Mouse (Mus musculus): ENCODE results near the gene Olfr97. TPM values are rescaled to one million over a fixed set of nuclear protein-coding genes. Genes with fewer than 3 reads are reported as not detected.

Olfr97 gene
- polyA plus RNA-seq, 1 experiment from 2014 or later, result not detected

DNA sequence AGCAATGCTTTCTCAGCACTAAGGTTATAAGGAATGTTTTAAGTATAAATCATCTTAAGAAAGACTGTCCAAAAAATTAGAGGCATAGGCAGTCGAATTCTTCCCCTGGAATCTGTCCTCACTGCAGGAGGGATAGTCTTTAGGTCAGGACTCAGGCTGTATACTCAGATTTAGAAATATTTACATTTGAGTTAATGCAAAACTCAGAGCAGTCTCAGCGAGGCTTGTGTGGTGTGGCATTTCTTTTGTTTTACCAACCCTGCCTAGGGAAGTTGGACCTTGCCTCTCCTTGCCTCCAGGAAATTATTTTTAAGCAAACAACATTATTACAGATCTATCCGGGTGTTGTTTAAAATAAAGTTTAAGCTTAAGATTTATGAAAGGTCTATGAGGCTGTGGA is 5.1 kb upstream of the Olfr97 start:
- peaks cover 7% of the 10 kb centered on the region; the same call in 1 of the 2 replicates for H3K9me3 ChIP-seq (replicated peaks)
- 50% methylated on average over 3 of the region's 3 CpGs for WGBS
- no peaks in the 10 kb centered on the region for H3K36me3 ChIP-seq
- H3K4me1 ChIP-seq (replicated peaks), result no peaks in the 10 kb centered on the region
- H3K9ac ChIP-seq, result no peak overlapping the region
- no peaks in the 10 kb centered on the region for H3K27me3 ChIP-seq (replicated peaks)
- H3K27ac ChIP-seq (ENCODE audit: poor library complexity, severe bottlenecking), result no peak overlapping the region
- H3K4me3 ChIP-seq, result no peak overlapping the region
- ATAC-seq (ENCODE audit: insufficient number of reproducible peaks, low FRiP score), result no peak
- H3K4me2 ChIP-seq, result no peak overlapping the region

DNA sequence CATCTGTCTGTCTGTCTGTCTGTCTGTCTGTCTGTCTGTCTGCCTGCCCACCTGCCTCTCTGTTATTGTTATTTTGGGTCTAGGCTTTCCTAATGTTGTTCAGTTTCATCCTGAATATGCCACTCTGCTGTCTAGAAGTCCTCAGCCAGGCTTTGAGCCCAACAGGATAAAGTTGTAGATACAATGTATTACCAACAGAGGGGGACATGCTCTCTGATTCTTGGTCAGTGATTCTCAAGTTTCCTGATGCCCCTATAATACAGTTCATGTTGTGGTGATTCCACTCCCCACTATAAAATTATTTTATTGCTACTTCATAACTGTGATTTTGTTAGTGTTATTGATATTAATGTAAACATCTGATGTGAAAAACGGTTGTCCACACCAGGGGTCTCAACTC is 15.3 kb downstream of the Olfr97 start:
- ATAC-seq (ENCODE audit: insufficient number of reproducible peaks, low FRiP score), result no peak
- Histone ChIP-seq H3K27ac (ENCODE audit: poor library complexity, severe bottlenecking) (no peak overlapping the region), H3K9me3 (replicated peaks) (peaks cover under 1% of the 10 kb centered on the region; the same call in 1 of the 2 replicates), H3K36me3 (no peaks in the 10 kb centered on the region), H3K4me2 (no peak overlapping the region), H3K27me3 (replicated peaks) (0 out of 2 replicates have a peak, but pooled peaks cover 3% of the 10 kb centered on the region), H3K4me3 (no peak overlapping the region), H3K4me1 (replicated peaks) (no peaks in the 10 kb centered on the region), H3K9ac (no peak overlapping the region)
- 14% methylated on average over 1 of the region's 1 CpGs for WGBS

DNA sequence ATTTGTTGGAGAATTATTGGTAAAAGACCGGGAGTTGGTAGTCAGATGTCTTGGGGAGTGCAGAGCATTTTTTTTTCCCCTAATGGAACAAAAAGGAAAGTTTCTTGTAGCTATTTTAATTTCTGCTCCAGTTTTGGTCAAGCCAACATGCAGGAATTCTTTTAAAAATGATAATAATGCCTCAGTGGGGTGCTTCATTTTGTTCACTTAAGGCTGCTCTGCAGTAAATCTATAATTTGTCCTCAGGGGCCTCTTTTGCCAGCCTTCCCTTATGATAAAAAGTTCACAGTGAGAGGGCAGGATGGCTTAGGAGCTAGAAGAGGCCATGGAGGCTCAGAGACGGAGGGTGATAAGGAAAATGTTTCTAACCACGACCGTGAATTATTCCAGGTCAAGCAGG is 17.3 kb downstream of the Olfr97 start, which contains the start of gene Olfr96:
TSS of gene Olfr96 (plus strand) at position 301 of the 400 bp plus-strand sequence.
- H3K27ac ChIP-seq (ENCODE audit: poor library complexity, severe bottlenecking), result no peak within 1 kb of the TSS
- H3K9ac ChIP-seq, result no peak within 1 kb of the TSS
- H3K9me3 ChIP-seq (replicated peaks), result peaks cover 4% of the 10 kb centered on the region; the same call in 1 of the 2 replicates
- no peak within 1 kb of the TSS for H3K4me3 ChIP-seq
- H3K4me1 ChIP-seq (replicated peaks), result no peaks in the 10 kb centered on the region
- WGBS, result 47% methylated on average over 4 of the region's 4 CpGs
- no peak for ATAC-seq (ENCODE audit: insufficient number of reproducible peaks, low FRiP score)
- no peak within 1 kb of the TSS for H3K4me2 ChIP-seq
- H3K27me3 ChIP-seq (replicated peaks), result 0 out of 2 replicates have a peak, but pooled peaks cover 3% of the 10 kb centered on the region
- H3K36me3 ChIP-seq, result no peaks in the 10 kb centered on the region

DNA sequence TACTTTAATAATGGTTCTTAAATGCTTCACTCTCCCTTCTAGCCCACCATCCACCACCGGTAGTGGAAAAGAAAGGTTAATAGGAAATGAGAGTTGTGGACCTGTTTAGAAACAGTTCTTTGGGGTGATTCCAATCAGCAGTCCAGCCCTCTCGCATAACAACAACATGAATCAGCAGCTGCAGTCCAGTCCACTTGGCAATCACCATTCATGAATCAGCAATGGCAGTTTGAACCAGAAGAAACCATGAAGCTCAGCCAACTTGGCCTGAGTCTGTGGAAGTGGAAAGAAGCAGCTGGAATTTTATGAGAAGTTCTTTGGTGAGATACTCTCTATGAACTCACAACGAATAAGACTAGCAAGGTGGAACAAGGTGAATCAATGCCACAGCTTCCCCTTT is 18.6 kb downstream of the Olfr97 start:
- Histone ChIP-seq H3K9me3 (replicated peaks) (peaks cover 4% of the 10 kb centered on the region; the same call in 1 of the 2 replicates), H3K27me3 (replicated peaks) (0 out of 2 replicates have a peak, but pooled peaks cover 3% of the 10 kb centered on the region), H3K4me2 (no peak overlapping the region), H3K4me1 (replicated peaks) (no peaks in the 10 kb centered on the region), H3K27ac (ENCODE audit: poor library complexity, severe bottlenecking) (no peak overlapping the region), H3K4me3 (no peak overlapping the region), H3K9ac (no peak overlapping the region), H3K36me3 (no peaks in the 10 kb centered on the region)
- no peak for ATAC-seq (ENCODE audit: insufficient number of reproducible peaks, low FRiP score)
- WGBS, result 73% methylated on average over 3 of the region's 3 CpGs

DNA sequence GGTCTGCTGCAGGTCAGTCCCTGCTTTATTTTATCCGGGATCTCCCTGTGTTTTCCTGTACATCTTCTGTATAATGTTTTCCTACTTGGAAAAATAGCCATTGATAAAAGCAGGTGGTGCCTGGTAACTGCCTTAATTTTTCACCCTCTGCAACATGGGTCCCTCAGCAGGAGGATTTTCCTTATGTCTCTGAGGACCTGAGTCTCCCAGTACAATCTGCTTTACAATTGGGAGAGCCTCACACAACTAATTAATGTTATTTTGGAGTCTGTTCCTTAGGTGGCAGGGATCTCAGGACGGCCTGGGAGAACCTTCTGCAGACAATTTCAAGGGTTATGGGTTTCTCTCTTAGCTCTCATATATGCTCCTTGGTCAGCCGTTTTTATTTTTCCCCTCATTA is 24.1 kb downstream of the Olfr97 start, which contains the start of gene Olfr95:
TSS of gene Olfr95 (minus strand) at position 101 of the 400 bp plus-strand sequence.
- Histone ChIP-seq H3K36me3 (no peaks in the 10 kb centered on the region), H3K4me2 (no peak within 1 kb of the TSS), H3K27me3 (replicated peaks) (peaks cover 34% of the 10 kb centered on the region), H3K4me3 (no peak within 1 kb of the TSS), H3K9ac (no peak within 1 kb of the TSS), H3K9me3 (replicated peaks) (peaks cover 4% of the 10 kb centered on the region; the same call in 1 of the 2 replicates), H3K27ac (ENCODE audit: poor library complexity, severe bottlenecking) (no peak within 1 kb of the TSS), H3K4me1 (replicated peaks) (peaks cover 6% of the 10 kb centered on the region)
- ATAC-seq (ENCODE audit: insufficient number of reproducible peaks, low FRiP score), result no peak
- 70% methylated on average over 3 of the region's 3 CpGs for WGBS

DNA sequence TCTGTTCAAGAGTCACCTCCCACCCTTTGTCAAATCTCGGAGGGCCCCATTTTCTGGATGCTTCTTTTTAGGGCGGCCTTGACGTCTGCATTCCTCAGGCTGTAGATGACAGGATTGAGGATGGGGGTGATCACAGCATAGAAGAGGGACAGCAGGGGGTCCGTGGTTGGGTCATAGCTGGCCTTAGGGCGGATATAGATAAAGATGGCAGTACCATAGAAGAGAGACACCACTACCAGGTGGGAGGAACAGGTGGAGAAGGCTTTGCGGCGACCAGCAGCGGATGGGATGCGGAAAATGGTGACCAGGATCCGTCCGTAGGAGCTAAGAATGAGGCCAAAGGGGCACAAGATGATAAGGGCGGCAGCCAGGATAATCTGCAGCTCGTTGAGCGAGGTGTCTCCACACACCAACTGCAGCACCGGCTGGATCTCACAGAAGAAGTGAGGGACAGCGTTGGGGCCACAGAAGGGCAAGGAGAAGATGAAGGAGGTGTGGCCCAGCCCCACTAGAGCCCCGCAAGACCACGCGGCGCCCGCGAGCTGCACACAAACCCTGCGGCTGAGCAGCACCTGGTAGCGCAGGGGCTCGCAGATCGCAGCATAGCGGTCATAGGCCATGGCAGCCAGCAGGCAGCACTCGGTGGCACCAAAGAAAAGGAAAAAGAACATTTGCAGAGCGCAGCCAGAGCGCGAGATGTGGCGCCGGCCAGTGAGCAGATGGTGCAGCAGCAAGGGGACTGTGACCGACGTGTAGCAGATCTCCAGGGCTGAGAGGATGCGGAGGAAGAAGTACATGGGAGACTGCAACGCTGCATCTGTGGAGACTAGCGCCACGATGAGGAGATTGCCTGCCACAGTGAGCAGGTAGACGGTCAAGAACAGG is 26.0 kb downstream of the Olfr97 start:
- H3K9ac ChIP-seq, result no peak overlapping the region
- H3K4me3 ChIP-seq, result peak overlapping the region; percentile 30
- peak overlapping the region; percentile 63 for H3K4me2 ChIP-seq
- H3K36me3 ChIP-seq, result no peaks in the 10 kb centered on the region
- no peak for ATAC-seq (ENCODE audit: insufficient number of reproducible peaks, low FRiP score)
- 14% methylated on average over 40 of the region's 40 CpGs for WGBS
- H3K27ac ChIP-seq (ENCODE audit: poor library complexity, severe bottlenecking), result no peak overlapping the region
- peaks cover 6% of the 10 kb centered on the region for H3K4me1 ChIP-seq (replicated peaks)
- H3K27me3 ChIP-seq (replicated peaks), result peaks cover 34% of the 10 kb centered on the region
- H3K9me3 ChIP-seq (replicated peaks), result no peaks in the 10 kb centered on the region

DNA sequence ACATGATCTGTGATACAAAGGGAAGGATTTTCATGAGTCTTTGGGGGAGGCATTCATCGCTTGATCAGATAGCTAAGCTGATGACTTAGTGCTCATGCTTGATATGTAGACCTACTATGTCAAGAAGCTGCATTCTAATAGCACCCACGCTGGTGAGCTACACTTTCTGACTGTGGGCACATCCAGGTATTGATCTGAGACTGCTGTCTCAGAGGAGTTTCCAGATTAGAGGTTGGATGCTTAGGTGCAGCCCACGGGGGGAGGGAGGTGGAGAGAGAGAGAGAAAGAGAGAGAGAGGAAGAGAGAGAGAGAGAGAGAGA is 33.3 kb downstream of the Olfr97 start:
- no peaks in the 10 kb centered on the region for H3K36me3 ChIP-seq
- no peaks in the 10 kb centered on the region for H3K4me1 ChIP-seq (replicated peaks)
- H3K4me2 ChIP-seq, result no peak overlapping the region
- H3K27ac ChIP-seq (ENCODE audit: poor library complexity, severe bottlenecking), result no peak overlapping the region
- no peak for ATAC-seq (ENCODE audit: insufficient number of reproducible peaks, low FRiP score)
- H3K9me3 ChIP-seq (replicated peaks), result no peaks in the 10 kb centered on the region
- 30% methylated on average over 3 of the region's 3 CpGs for WGBS
- no peak overlapping the region for H3K9ac ChIP-seq
- 0 out of 2 replicates have a peak, but pooled peaks cover 19% of the 10 kb centered on the region for H3K27me3 ChIP-seq (replicated peaks)
- no peak overlapping the region for H3K4me3 ChIP-seq

DNA sequence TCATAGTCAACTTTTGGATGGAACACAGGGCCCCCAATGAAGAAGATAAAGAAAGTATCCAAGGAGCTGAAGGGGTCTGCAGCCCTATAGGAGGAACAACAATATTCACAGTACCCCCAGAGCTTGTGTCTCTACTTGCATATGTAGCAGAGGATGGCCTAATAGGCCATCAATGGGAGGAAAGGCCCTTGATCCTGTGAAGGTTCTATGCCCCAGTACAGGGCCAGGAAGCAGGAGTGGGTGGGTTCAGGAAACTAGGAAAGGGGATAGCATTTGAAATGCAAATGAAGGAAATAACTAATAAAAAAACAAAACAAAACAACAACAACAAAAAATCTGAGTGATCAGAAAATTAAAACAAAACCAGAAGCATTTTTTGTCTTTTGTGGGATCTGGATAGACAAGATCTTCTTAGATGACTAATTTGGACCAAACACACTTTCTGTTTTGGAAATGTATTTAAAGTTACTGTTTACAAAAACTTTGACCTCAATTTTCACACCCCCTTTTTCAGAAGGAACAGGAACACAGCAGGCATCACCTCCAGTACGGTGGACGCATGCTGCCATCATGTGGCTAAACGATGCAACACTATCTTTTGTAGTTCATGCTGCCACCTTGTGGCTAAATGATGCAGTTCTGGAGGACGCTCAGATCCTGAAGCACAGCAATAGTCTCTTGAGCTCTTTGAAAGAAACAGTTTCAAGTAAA is 33.8 kb downstream of the Olfr97 start:
- no peaks in the 10 kb centered on the region for H3K9me3 ChIP-seq (replicated peaks)
- no peak overlapping the region for H3K9ac ChIP-seq
- H3K4me1 ChIP-seq (replicated peaks), result no peaks in the 10 kb centered on the region
- H3K36me3 ChIP-seq, result no peaks in the 10 kb centered on the region
- H3K4me3 ChIP-seq, result no peak overlapping the region
- no peak overlapping the region for H3K27ac ChIP-seq (ENCODE audit: poor library complexity, severe bottlenecking)
- 0 out of 2 replicates have a peak, but pooled peaks have one; percentile 64 for ATAC-seq (ENCODE audit: insufficient number of reproducible peaks, low FRiP score)
- 0% methylated on average over 4 of the region's 4 CpGs for WGBS
- peaks cover 19% of the 10 kb centered on the region for H3K27me3 ChIP-seq (replicated peaks)
- no peak overlapping the region for H3K4me2 ChIP-seq

DNA sequence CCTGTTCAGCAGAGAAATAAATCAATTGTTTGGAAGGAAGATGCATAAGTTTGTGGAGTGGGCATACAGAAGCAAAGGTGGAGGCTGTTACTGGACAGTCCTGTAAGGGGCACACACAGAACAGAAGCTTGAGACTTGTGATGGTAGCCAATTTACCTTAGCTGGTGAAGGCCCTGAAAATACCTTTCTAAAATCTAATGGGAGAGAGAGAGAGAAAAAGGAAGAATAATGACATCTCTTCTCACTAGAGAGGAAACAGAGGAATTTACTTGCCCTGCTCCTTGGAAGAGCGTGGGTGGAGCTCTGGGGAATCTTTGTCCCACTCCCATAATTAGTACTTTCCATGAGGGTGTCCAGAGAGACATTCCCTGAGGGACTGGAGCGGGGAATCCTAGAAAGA is 36.2 kb downstream of the Olfr97 start, which contains the start of gene Olfr94:
TSS of gene Olfr94 (minus strand) at position 101 of the 400 bp plus-strand sequence.
- Histone ChIP-seq H3K9me3 (replicated peaks) (no peaks in the 10 kb centered on the region), H3K4me3 (no peak within 1 kb of the TSS), H3K27me3 (replicated peaks) (peaks cover 44% of the 10 kb centered on the region), H3K36me3 (no peaks in the 10 kb centered on the region), H3K27ac (ENCODE audit: poor library complexity, severe bottlenecking) (no peak within 1 kb of the TSS), H3K9ac (no peak within 1 kb of the TSS), H3K4me2 (no peak within 1 kb of the TSS), H3K4me1 (replicated peaks) (0 out of 2 replicates have a peak, but pooled peaks cover 4% of the 10 kb centered on the region)
- WGBS, result 65% methylated on average over 2 of the region's 2 CpGs
- ATAC-seq (ENCODE audit: insufficient number of reproducible peaks, low FRiP score), result no peak

DNA sequence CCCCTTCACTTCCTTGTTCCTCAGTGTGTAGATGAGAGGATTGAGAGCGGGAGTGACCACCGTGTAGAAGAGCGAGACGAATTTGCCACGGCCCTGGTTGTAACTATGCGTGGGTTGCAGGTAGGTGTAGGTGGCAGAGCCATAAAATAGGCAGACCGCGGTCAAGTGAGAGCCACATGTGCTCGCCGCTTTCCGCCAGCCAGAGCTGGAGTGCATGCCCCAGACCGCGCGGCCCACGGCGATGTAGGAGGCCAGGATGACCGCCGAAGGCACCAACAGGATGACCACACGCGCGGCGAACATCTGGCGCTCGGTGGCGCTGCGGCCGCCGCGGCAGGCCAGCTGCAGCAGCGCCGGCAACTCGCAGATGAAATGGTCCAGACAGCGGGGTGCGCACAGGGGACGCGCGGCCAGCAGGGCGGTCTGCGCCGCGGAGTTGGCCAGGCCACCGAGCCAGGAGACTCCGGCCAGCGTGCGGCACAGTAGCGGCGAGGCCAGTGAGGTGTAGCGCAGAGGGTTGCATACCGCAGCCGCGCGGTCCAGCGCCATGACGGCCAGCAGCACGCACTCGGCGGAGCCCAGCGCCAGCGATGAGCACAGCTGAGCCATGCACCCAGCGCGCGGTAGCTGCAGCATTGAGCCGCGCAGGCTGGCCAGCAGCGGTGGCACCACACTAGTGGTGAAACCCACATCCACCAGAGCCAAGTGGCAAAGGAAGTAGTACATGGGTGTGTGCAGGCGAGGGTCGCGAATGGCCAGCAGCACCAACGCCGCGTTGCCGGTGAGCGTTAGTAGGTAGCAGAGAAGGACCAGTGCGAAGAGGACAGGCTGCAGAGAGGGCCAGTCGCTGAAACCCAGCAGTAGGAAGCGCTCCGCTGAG is 40.0 kb downstream of the Olfr97 start:
- under 1% methylated on average over 77 of the region's 77 CpGs for WGBS
- peaks cover 62% of the 10 kb centered on the region for H3K27me3 ChIP-seq (replicated peaks)
- ATAC-seq (ENCODE audit: insufficient number of reproducible peaks, low FRiP score), result peak; percentile 51

More for the DNA sequence above, 40.0 kb downstream of the Olfr97 start:
- Histone ChIP-seq H3K4me2 (peak overlapping the region; percentile 96), H3K9ac (peak overlapping the region; percentile 49), H3K9me3 (replicated peaks) (no peaks in the 10 kb centered on the region), H3K4me1 (replicated peaks) (0 out of 2 replicates have a peak, but pooled peaks cover 4% of the 10 kb centered on the region), H3K36me3 (no peaks in the 10 kb centered on the region), H3K4me3 (peak overlapping the region; percentile 58), H3K27ac (ENCODE audit: poor library complexity, severe bottlenecking) (no peak overlapping the region)

Data from heart, embryonic 12.5 days (tissue).